Mouse (Mus musculus): ENCODE data around the gene Ccdc152. TPM values are rescaled to one million over a fixed set of nuclear protein-coding genes. Genes with fewer than 3 reads are reported as not detected.

The Ccdc152 gene
- total and polyA plus RNA-seq, 2 experiments from 2014 or later, result 0.36 TPM; not detected in 1

- H3K4me3 ChIP-seq (ENCODE audit: low read depth, low read length), result no peak overlapping the region
- H3K27ac ChIP-seq (ENCODE audit: low read depth, low read length), result no peak overlapping the region
- H3K4me2 ChIP-seq (ENCODE audit: low read depth), result no peak overlapping the region
- ATAC-seq (no peak), DNase-seq (no peak)
- H3K9ac ChIP-seq, result no peak overlapping the region
- no peaks in the 10 kb centered on the region for H3K4me1 ChIP-seq (ENCODE audit: insufficient read depth)
- no peaks in the 10 kb centered on the region for H3K27me3 ChIP-seq (ENCODE audit: insufficient read depth, low read length)
- H3K36me3 ChIP-seq (ENCODE audit: insufficient read depth), result no peaks in the 10 kb centered on the region
- no peak for TF ChIP-seq CTCF (IDR thresholded peaks at IDR 0.05; ENCODE audit: low read depth)
- no peaks in the 10 kb centered on the region for H3K9me3 ChIP-seq (ENCODE audit: low read length)
- WGBS, result 67% methylated on average over 2 of the region's 2 CpGs
These were observed 28.5 kb upstream of the Ccdc152 start for GRCm38 (mm10) chr15:3331813-3332212.

GRCm38 (mm10) chr15:3330291-3330690, 27.0 kb upstream of the Ccdc152 start:
- Histone ChIP-seq H3K4me2 (ENCODE audit: low read depth) (no peak overlapping the region), H3K27ac (ENCODE audit: low read depth, low read length) (no peak overlapping the region), H3K36me3 (ENCODE audit: insufficient read depth) (no peaks in the 10 kb centered on the region), H3K4me3 (ENCODE audit: low read depth, low read length) (no peak overlapping the region), H3K9ac (no peak overlapping the region), H3K27me3 (ENCODE audit: insufficient read depth, low read length) (no peaks in the 10 kb centered on the region), H3K9me3 (ENCODE audit: low read length) (no peaks in the 10 kb centered on the region), H3K4me1 (ENCODE audit: insufficient read depth) (no peaks in the 10 kb centered on the region)
- DNase-seq (no peak), ATAC-seq (no peak)
- 57% methylated on average over 1 of the region's 1 CpGs for WGBS
- TF ChIP-seq CTCF (IDR thresholded peaks at IDR 0.05; ENCODE audit: low read depth), result no peak

GRCm38 (mm10) chr15:3323041-3323440, 19.7 kb upstream of the Ccdc152 start:
- Histone ChIP-seq H3K27me3 (ENCODE audit: insufficient read depth, low read length) (no peaks in the 10 kb centered on the region), H3K36me3 (ENCODE audit: insufficient read depth) (no peaks in the 10 kb centered on the region), H3K4me2 (ENCODE audit: low read depth) (no peak overlapping the region), H3K27ac (ENCODE audit: low read depth, low read length) (no peak overlapping the region), H3K4me1 (ENCODE audit: insufficient read depth) (no peaks in the 10 kb centered on the region), H3K4me3 (ENCODE audit: low read depth, low read length) (no peak overlapping the region), H3K9me3 (ENCODE audit: low read length) (no peaks in the 10 kb centered on the region), H3K9ac (no peak overlapping the region)
- no peak for TF ChIP-seq CTCF (IDR thresholded peaks at IDR 0.05; ENCODE audit: low read depth)
- ATAC-seq (no peak), DNase-seq (no peak)

GRCm38 (mm10) chr15:3319929-3320328, 16.6 kb upstream of the Ccdc152 start:
- Histone ChIP-seq H3K27me3 (ENCODE audit: insufficient read depth, low read length) (no peaks in the 10 kb centered on the region), H3K9ac (no peak overlapping the region), H3K4me3 (ENCODE audit: low read depth, low read length) (no peak overlapping the region), H3K9me3 (ENCODE audit: low read length) (no peaks in the 10 kb centered on the region), H3K27ac (ENCODE audit: low read depth, low read length) (no peak overlapping the region), H3K4me1 (ENCODE audit: insufficient read depth) (no peaks in the 10 kb centered on the region), H3K4me2 (ENCODE audit: low read depth) (no peak overlapping the region), H3K36me3 (ENCODE audit: insufficient read depth) (no peaks in the 10 kb centered on the region)
- TF ChIP-seq CTCF (IDR thresholded peaks at IDR 0.05; ENCODE audit: low read depth), result no peak
- no peak for DNase-seq
- ATAC-seq, result no peak
- 86% methylated on average over 9 of the region's 9 CpGs for WGBS

GRCm38 (mm10) chr15:3316617-3317016, 13.3 kb upstream of the Ccdc152 start:
- no peaks in the 10 kb centered on the region for H3K36me3 ChIP-seq (ENCODE audit: insufficient read depth)
- WGBS, result 68% methylated on average over 2 of the region's 2 CpGs
- H3K9me3 ChIP-seq (ENCODE audit: low read length), result no peaks in the 10 kb centered on the region
- H3K4me2 ChIP-seq (ENCODE audit: low read depth), result no peak overlapping the region
- no peak overlapping the region for H3K9ac ChIP-seq
- TF ChIP-seq CTCF (IDR thresholded peaks at IDR 0.05; ENCODE audit: low read depth), result no peak
- no peak for ATAC-seq
- H3K27me3 ChIP-seq (ENCODE audit: insufficient read depth, low read length), result no peaks in the 10 kb centered on the region
- no peak for DNase-seq
- H3K4me1 ChIP-seq (ENCODE audit: insufficient read depth), result no peaks in the 10 kb centered on the region
- no peak overlapping the region for H3K4me3 ChIP-seq (ENCODE audit: low read depth, low read length)
- no peak overlapping the region for H3K27ac ChIP-seq (ENCODE audit: low read depth, low read length)

GRCm38 (mm10) chr15:3312937-3313336, 9.6 kb upstream of the Ccdc152 start:
- Histone ChIP-seq H3K27me3 (ENCODE audit: insufficient read depth, low read length) (no peaks in the 10 kb centered on the region), H3K9ac (no peak overlapping the region), H3K4me1 (ENCODE audit: insufficient read depth) (no peaks in the 10 kb centered on the region), H3K36me3 (ENCODE audit: insufficient read depth) (no peaks in the 10 kb centered on the region), H3K9me3 (ENCODE audit: low read length) (no peaks in the 10 kb centered on the region), H3K4me3 (ENCODE audit: low read depth, low read length) (no peak overlapping the region), H3K27ac (ENCODE audit: low read depth, low read length) (no peak overlapping the region), H3K4me2 (ENCODE audit: low read depth) (no peak overlapping the region)
- peak; percentile 69 for ATAC-seq
- TF ChIP-seq CTCF (IDR thresholded peaks at IDR 0.05; ENCODE audit: low read depth), result no peak
- DNase-seq, result peak; percentile 44

- Histone ChIP-seq H3K4me3 (ENCODE audit: low read depth, low read length) (no peak overlapping the region), H3K36me3 (ENCODE audit: insufficient read depth) (no peaks in the 10 kb centered on the region), H3K4me1 (ENCODE audit: insufficient read depth) (no peaks in the 10 kb centered on the region), H3K27me3 (ENCODE audit: insufficient read depth, low read length) (no peaks in the 10 kb centered on the region), H3K9me3 (ENCODE audit: low read length) (no peaks in the 10 kb centered on the region), H3K4me2 (ENCODE audit: low read depth) (no peak overlapping the region), H3K9ac (no peak overlapping the region), H3K27ac (ENCODE audit: low read depth, low read length) (no peak overlapping the region)
- DNase-seq, result no peak
- 89% methylated on average over 3 of the region's 3 CpGs for WGBS
- TF ChIP-seq CTCF (IDR thresholded peaks at IDR 0.05; ENCODE audit: low read depth), result no peak
- no peak for ATAC-seq
These were observed 6.5 kb upstream of the Ccdc152 start for GRCm38 (mm10) chr15:3309856-3310255.
